Mouse (Mus musculus) CH12F3 (cell line): Measurements from ENCODE around the gene Cfc1.
"Not testable (repeated sequence)": the region's sequence is repeated elsewhere in the genome, so short reads cannot be mapped to it uniquely, and the experiment has no call there.

Source experiments
- in situ Hi-C: fragments of 300-500 bp; cut with MboI; formaldehyde crosslinking; loops from 2 replicates; pipeline ENCODE4 v1.14.3; 2020; ENCODE audit warnings: low sequenced_read_pairs

The Cfc1 gene

DNA sequence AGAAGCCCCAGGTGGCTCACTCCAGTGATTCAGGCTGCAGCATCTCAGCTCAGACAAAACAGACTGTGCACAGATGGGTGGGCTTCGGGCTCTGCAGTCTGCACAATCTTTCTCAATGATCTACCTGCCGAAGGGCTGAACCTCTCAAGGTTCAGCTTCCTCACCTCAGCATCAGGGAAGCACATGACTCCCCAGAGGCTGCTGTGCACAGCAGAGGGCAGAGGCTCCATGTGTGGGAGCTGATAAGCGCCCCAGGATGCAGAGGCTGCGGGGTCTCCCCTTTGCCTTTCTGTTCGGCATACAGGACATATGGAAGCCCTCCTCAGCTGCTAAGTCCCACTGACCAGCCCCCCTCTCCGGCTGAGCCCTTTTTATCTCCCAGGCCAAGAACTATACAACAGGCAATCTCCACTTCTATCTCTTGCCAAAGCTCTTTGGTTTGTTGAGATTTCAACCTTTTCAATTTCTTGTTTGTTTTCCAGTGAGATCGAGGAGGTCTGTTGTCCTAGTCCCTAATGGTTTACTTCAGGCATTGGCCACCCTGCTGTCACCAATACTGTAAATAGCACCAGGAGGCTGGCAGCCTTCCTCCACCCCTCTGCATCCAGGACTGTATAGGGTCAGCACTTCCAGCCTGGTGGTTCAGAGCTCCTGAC lies at the start of gene Cfc1:
Gene Cfc1, plus strand, starts transcription at position 606 of the 656 bp plus-strand sequence.
- in situ Hi-C loops: not testable (repeated sequence)

GRCm38 (mm10) chr1:34487383-34487782 lies 48.1 kb upstream of the Cfc1 start:
- in situ Hi-C loops: loop anchor here (25.0 kb wide), 1 partner anchor 350 kb away; the partner anchor contains the start of genes Fam168b and Plekhb2

DNA sequence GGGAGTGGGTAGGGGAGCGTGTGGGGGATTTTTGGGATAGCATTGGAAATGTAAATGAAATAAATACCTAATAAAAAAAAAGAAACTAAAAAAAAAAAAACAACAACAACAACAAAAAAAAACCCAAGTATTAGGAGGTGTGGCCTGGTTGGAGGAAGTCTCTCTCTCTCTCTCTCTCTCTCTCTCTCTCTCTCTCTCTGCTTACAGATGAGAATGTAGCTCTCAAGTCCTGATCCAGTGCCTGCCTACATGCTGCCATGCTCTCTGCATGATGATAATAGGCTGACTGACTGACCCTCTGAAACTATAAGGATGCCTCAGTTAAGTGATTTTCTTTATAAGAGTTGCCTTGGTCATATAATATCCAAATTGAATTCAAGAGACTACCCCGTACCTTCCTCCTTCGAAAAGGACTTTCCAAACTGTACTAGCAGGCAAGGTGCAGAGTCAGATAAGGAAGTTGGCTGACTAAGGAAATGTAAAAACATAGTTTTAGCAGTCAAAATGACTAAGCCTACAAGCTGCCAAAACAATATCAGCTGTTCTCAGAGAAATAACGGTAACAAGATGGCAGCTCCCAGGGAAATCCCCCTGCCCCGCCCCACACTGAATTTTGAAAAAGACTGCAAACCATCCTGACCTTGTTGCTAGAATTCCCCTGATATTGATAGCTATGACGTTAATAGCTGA lies 45.5 kb upstream of the Cfc1 start:
- in situ Hi-C loops: loop anchor here (25.0 kb wide), 1 partner anchor 347 kb away; the partner anchor contains the start of genes Fam168b and Plekhb2

- in situ Hi-C loops: loop anchor here (25.0 kb wide), 1 partner anchor 346 kb away; the partner anchor contains the start of genes Fam168b and Plekhb2
Measured at GRCm38 (mm10) chr1:34491480-34491879, 44.0 kb upstream of the Cfc1 start.

- in situ Hi-C loops: no loop called here
Measured at GRCm38 (mm10) chr1:34502991-34503390, 32.5 kb upstream of the Cfc1 start.

GRCm38 (mm10) chr1:34505307-34505706 lies 30.1 kb upstream of the Cfc1 start:
- in situ Hi-C loops: no loop called here

DNA sequence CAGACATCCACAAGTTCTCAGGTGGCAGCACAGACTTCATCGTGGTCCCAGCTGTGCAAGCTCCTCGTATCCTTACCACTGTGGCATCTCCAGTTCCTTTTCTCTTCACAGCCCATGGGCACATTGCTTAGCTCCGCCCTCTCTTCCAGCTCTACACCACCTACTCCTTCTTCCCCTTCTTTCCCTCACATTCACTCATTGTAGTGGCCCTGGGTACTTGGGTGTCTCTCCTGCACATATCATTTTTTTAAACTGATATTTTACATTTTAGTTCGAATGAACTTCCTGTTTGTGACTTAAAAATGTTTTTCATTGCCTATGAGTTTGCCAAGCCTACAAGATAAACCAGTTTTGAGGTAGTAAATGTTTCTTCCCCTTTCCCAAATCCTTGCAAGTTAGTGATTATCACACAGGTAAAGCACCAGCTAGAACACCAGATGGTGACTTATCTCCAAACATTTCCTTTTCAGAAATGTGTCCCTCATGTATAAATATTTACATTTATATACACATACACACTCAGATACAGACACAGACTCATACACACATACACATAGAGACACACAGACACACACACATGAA lies 29.4 kb upstream of the Cfc1 start:
- in situ Hi-C loops: no loop called here

DNA sequence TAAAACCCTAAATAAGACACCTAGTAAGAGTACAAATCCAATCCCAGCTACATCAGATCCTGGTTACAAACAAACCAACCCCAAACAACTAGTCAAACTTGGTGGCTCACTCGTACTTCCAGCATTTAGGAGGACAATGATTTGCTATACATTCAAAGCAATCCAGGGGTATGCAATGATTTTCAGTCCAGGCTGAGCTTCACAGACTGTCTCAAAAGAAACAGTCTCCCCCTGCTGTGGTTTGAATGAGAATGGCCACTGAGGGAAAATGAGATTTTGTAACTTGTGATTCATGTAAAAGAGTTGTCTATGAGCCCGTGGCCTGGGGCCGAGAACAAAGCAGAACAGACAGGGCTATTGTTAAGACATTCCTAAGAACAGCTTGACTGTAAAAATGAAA lies 27.5 kb upstream of the Cfc1 start:
- in situ Hi-C loops: no loop called here

DNA sequence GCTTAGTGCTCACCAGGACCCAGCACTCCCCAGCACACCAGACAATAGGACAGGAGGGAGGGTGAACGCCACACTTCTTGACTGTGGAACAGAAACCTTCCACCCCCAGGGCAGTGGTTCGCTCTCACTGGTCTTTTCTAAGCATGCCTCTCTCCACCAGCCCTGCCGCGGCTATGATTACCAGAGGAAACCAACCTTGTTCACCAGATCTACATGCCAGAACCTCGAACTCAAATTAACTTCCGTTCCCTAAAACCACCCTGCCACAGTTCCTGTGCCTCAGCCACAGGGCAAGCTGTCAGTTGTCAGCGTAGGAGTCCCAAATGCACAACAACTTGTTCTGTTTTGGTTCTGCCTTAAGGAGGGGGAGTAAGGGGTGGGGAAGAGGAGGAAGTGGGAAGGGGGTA lies 24.9 kb upstream of the Cfc1 start:
- in situ Hi-C loops: loop anchor here (10.0 kb wide), 1 partner anchor 84 kb away; no protein-coding TSS in a partner anchor

GRCm38 (mm10) chr1:34511027-34511426 lies 24.4 kb upstream of the Cfc1 start:
- in situ Hi-C loops: loop anchor here (10.0 kb wide), 1 partner anchor 84 kb away; no protein-coding TSS in a partner anchor

DNA sequence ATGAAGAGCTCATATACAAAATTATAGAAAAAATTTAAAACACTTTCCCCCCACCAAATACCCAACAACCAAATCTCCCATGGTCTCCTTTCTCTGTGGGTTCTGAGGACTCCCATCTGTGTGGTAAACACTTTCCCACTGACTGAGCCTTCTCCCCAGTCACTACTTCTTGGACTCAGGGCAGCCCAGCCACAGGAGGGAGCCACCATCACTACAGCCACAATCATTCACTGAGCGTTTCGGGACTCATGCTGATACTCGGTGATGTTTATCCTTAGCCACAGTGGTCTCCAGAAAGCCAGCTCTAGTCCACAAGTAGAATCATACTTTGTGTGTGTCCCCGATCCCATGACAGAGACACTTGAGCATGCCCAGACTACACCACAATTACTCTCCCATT lies 22.4 kb upstream of the Cfc1 start:
- in situ Hi-C loops: loop anchor here (10.0 kb wide), 1 partner anchor 82 kb away; no protein-coding TSS in a partner anchor

DNA sequence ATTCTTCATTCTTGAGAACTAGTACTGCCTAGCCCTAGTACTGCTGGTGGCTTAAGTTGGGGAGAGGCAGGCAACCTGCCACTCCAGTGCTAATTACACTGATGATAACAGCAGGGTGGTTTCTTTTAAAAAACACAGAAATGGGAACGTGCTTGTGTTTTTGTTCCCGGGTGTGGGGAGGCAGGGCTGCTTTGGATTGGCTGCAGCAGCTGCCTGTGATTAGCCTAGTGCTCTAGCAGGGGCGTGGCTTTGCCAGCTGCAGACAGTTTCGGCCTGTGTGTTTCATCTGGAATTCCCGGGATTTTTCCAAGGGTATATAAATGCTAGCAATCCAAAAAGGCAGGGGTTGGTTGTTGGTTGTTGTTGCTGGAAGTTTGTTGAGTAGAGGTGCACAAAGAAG lies 18.9 kb upstream of the Cfc1 start:
- in situ Hi-C loops: loop anchor here (10.0 kb wide), 1 partner anchor 78 kb away; no protein-coding TSS in a partner anchor

GRCm38 (mm10) chr1:34517297-34517696 lies 18.2 kb upstream of the Cfc1 start:
- in situ Hi-C loops: loop anchor here (10.0 kb wide), 1 partner anchor 78 kb away; no protein-coding TSS in a partner anchor

DNA sequence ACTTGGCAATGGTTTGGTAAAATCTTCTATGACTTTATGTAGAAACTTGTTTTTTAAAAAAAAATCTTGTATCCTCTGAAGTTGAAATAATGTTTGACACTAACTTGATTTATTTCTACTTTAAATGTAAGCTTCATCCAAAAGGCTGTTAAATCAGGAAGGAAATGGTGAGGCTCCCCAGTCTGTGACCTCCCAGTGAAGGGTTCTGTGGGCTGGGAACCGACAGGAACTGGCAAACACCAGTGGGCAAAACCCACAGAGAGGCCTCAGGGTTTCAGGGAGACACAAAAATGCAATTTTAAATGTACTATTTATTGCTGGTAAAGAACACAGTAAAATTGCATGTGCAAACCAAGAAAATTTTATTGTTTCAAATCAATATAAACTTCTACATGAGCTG lies 17.7 kb upstream of the Cfc1 start:
- in situ Hi-C loops: loop anchor here (10.0 kb wide), 1 partner anchor 77 kb away; no protein-coding TSS in a partner anchor

DNA sequence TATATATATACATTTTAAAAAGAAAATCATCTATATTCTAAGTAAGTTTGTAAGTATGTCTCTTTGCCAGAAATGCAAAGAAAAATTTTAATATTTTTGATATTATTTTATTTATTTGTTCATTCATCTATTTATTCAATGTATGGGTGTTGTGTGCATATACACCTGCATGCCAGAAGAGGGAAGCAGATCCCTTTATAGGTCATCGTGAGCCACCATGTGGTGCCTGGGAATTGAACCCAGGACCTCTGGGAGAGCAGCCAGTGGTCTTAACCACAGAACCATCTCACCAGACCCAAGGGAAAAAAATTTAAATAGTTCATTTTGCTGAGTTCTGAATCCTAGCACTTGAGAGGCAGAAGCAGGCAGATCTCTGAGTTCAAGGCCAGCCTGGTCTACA lies 17.2 kb upstream of the Cfc1 start:
- in situ Hi-C loops: loop anchor here (10.0 kb wide), 1 partner anchor 77 kb away; no protein-coding TSS in a partner anchor

DNA sequence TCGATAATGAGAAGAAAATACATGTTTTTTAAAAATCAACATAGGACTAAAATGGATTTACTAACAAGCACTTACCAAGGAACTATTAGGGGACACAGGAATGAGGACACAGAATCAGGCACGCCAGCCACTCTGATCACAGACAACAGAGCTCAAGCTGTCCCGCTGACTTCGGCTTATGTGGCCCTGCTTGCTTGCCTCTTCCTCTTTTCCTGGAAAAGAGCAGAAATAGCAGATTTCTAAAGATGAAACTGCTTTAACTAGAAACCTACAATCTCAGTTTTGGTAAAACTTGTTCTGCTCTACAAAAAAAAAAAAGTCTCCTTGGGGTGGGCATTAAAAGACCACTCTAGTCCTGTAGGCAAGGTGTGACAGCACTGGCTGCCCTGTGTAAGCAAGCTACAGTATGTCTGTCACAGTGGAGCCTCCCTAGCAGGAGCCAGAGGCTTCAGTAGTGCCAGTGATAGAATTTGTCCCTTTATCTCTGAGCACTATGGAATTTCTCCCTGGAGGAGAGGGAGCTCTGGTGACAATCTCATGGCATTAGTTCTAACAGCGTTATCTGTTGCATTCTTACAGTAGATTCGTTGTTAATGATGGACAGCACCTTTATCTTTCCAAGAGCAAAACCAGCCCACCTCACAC lies 13.1 kb upstream of the Cfc1 start:
- in situ Hi-C loops: no loop called here

GRCm38 (mm10) chr1:34522850-34523244 lies 12.6 kb upstream of the Cfc1 start:
- in situ Hi-C loops: no loop called here

- in situ Hi-C loops: no loop called here
Measured at GRCm38 (mm10) chr1:34523647-34524046, 11.8 kb upstream of the Cfc1 start.

DNA sequence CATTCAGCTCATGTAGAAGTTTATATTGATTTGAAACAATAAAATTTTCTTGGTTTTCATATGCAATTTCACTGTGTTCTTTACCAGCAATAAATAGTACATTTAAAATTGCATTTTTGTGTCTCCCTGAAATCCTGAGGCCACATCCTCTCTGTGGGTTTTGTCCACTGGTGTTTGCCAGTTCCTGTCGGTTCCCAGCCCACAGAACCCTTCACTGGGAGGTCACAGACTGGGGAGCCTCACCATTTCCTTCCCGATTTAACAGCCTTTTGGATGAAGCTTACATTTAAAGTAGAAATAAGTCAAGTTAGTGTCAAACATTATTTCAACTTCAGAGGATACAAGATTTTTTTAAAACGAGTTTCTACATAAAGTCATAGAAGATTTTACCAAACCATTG lies 874 bp upstream of the Cfc1 start:
- in situ Hi-C loops: not testable (repeated sequence)

DNA sequence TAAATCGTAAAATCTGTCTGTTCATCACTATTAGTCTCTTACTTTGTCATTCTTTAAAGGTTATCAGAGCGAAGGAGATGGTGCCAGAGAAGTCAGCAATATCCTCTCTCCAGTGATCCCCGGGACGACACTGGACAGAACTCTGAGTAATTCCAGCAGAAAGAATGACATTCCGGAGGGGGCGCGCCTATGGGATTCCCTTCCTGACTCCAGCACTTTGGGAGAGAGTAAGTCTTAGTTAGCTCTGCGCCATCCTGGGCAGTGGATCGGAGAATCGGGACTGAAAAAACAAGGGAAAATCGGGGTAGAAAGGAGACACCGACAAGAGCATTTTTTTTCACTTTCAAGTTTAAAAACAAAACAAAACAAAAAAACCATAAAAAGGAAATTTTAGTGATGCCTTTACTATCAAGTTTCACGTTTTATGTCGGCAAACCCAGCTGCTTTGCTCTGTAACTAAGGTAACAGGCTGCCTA lies 881 bp downstream of the Cfc1 start:
- in situ Hi-C loops: no loop called here
